Mouse (Mus musculus) embryonic facial prominence, embryonic 12.5 days (tissue): ENCODE measurements at regions not wholly inside any gene's neighbourhood (a gene's known extent, or its start where the extent isn't known, plus 50 kb on each side); places are given as distances from the start of the nearest gene placed in this dataset.

Experiments
- ATAC-seq: fragments of 200-750 bp; cut with Nextera tagmentation; 2 replicates; pipeline ENCODE4 v1.8.0; 2017; ENCODE audit not compliant: insufficient number of reproducible peaks, insufficient read depth, low FRiP score, low TSS enrichment
- H3K27ac ChIP-seq: fragments of 300-500 bp; sonication (generic); 2 replicates; pipeline ENCODE4 v1.5.1; 2016; ENCODE audit warnings: mild to moderate bottlenecking
- H3K27me3 ChIP-seq: fragments of 300-500 bp; sonication (generic); 2 replicates; pipeline ENCODE4 v1.6.1; 2016; ENCODE audit warnings: mild to moderate bottlenecking, moderate library complexity
- H3K36me3 ChIP-seq: fragments of 300-500 bp; sonication (generic); 2 replicates; pipeline ENCODE4 v1.6.1; 2016; ENCODE audit warnings: mild to moderate bottlenecking
- H3K4me1 ChIP-seq: fragments of 300-500 bp; sonication (generic); 2 replicates; pipeline ENCODE4 v1.6.1; 2016
- H3K4me2 ChIP-seq: fragments of 300-500 bp; sonication (generic); replicated peaks from 2 replicates; pipeline ENCODE4 v1.6.1; 2016; ENCODE audit warnings: mild to moderate bottlenecking, moderate library complexity
- H3K4me3 ChIP-seq: fragments of 300-500 bp; sonication (generic); 2 replicates; pipeline ENCODE4 v1.5.1; 2016; ENCODE audit warnings: mild to moderate bottlenecking
- H3K9ac ChIP-seq: fragments of 300-500 bp; sonication (generic); 2 replicates; pipeline ENCODE4 v1.6.1; 2016; ENCODE audit warnings: mild to moderate bottlenecking, moderate library complexity
- H3K9me3 ChIP-seq: fragments of 300-500 bp; sonication (generic); 2 replicates; pipeline ENCODE4 v1.6.1; 2016; ENCODE audit warnings: mild to moderate bottlenecking, moderate library complexity
- WGBS: fragments of 180-500 bp; shearing (Covaris S2); methylation state at CpG from one replicate; pipeline ENCODE4 v1.1.7; 2016; 5-methylcytosine and 5-hydroxymethylcytosine counted together

- Histone ChIP-seq H3K4me1 (peaks cover 4% of the 10 kb centered on the region; the same call in 1 of the 2 replicates), H3K36me3 (no peaks in the 10 kb centered on the region), H3K4me3 (no peak overlapping the region), H3K9me3 (no peaks in the 10 kb centered on the region), H3K4me2 (no peak overlapping the region), H3K27me3 (no peaks in the 10 kb centered on the region), H3K9ac (no peak overlapping the region), H3K27ac (no peak overlapping the region)
- WGBS: 49% methylated on average over 4 of the region's 4 CpGs
- no peak for ATAC-seq
Observed at GRCm38 (mm10) chr11:63293485-63293884, 164.7 kb downstream of the Pmp22 start.

GRCm38 (mm10) chr11:63294476-63294875 is 165.7 kb downstream of the Pmp22 start:
- H3K9ac ChIP-seq: no peak overlapping the region
- H3K36me3 ChIP-seq: no peaks in the 10 kb centered on the region
- ATAC-seq: no peak
- peaks cover 7% of the 10 kb centered on the region; the same call in 1 of the 2 replicates for H3K4me1 ChIP-seq
- 42% methylated on average over 3 of the region's 3 CpGs for WGBS
- H3K9me3 ChIP-seq: no peaks in the 10 kb centered on the region
- no peaks in the 10 kb centered on the region for H3K27me3 ChIP-seq
- H3K4me2 ChIP-seq: no peak overlapping the region
- H3K4me3 ChIP-seq: no peak overlapping the region
- no peak overlapping the region for H3K27ac ChIP-seq

DNA sequence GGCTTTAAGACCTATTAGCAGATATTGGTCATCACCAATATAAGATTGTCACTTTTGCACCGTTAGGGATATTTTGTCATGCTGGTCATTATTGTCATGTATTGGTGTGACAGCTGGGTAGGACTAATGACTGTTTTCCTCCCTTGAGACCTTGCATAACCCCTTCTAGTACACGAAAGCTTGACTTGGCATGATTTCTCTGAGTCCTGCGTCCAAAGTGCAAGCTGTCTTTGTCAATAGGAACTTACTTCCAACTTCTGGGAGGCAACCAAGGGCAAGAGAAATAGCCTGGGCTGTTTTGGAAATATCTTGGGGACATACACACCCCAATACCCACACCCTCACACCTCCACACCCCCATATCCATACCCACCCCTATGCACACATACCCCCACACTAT is 167.7 kb downstream of the Pmp22 start:
- Histone ChIP-seq H3K9ac (no peak overlapping the region), H3K4me2 (no peak overlapping the region), H3K36me3 (no peaks in the 10 kb centered on the region), H3K4me1 (peaks cover 15% of the 10 kb centered on the region; the same call in 1 of the 2 replicates), H3K27ac (no peak overlapping the region), H3K9me3 (no peaks in the 10 kb centered on the region), H3K27me3 (no peaks in the 10 kb centered on the region), H3K4me3 (no peak overlapping the region)
- no peak for ATAC-seq
- WGBS: 83% methylated on average over 3 of the region's 3 CpGs

GRCm38 (mm10) chr11:63299712-63300581 is 171.2 kb downstream of the Pmp22 start:
- no peak overlapping the region for H3K9ac ChIP-seq
- no peak for ATAC-seq
- H3K4me3 ChIP-seq: no peak overlapping the region

GRCm38 (mm10) chr11:63325166-63325565 is 196.4 kb downstream of the Pmp22 start:
- H3K4me1 ChIP-seq: no peaks in the 10 kb centered on the region; the same call in 1 of the 2 replicates
- no peak overlapping the region for H3K27ac ChIP-seq
- no peaks in the 10 kb centered on the region for H3K9me3 ChIP-seq
- 68% methylated on average over 4 of the region's 4 CpGs for WGBS
- H3K4me3 ChIP-seq: no peak overlapping the region
- no peak overlapping the region for H3K9ac ChIP-seq
- no peaks in the 10 kb centered on the region for H3K36me3 ChIP-seq
- no peaks in the 10 kb centered on the region for H3K27me3 ChIP-seq
- H3K4me2 ChIP-seq: no peak overlapping the region
- ATAC-seq: no peak

More at GRCm38 (mm10) chr11:63299712-63300581, 171.2 kb downstream of the Pmp22 start:
- peaks cover 11% of the 10 kb centered on the region; the same call in 1 of the 2 replicates for H3K4me1 ChIP-seq
- H3K36me3 ChIP-seq: no peaks in the 10 kb centered on the region
- H3K4me2 ChIP-seq: no peak overlapping the region
- H3K9me3 ChIP-seq: no peaks in the 10 kb centered on the region
- H3K27ac ChIP-seq: no peak overlapping the region
- 16% methylated on average over 14 of the region's 14 CpGs for WGBS
- no peaks in the 10 kb centered on the region for H3K27me3 ChIP-seq

DNA sequence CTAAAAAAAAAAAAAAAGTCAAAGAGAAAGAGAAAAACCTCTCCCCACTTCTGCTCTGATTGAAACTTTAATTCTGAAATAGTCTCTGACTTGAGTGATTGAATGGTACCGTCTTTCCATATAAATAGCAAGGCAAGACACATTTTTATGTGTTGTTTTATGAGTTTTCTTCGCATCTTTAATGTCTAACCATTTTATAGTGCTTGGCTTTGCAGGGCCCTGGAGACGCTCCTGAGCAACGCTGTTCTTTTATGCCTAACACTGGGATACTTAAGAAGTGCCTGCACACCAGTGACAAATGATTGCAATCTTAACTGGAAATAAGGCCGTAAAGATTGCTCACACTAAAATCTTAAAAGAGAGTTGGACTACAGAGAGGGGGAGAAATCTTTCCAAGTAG is 198.1 kb downstream of the Pmp22 start:
- Histone ChIP-seq H3K4me1 (no peaks in the 10 kb centered on the region; the same call in 1 of the 2 replicates), H3K4me2 (no peak overlapping the region), H3K27me3 (no peaks in the 10 kb centered on the region), H3K4me3 (no peak overlapping the region), H3K9ac (no peak overlapping the region), H3K36me3 (no peaks in the 10 kb centered on the region), H3K27ac (no peak overlapping the region), H3K9me3 (no peaks in the 10 kb centered on the region)
- 78% methylated on average over 5 of the region's 5 CpGs for WGBS
- no peak for ATAC-seq

DNA sequence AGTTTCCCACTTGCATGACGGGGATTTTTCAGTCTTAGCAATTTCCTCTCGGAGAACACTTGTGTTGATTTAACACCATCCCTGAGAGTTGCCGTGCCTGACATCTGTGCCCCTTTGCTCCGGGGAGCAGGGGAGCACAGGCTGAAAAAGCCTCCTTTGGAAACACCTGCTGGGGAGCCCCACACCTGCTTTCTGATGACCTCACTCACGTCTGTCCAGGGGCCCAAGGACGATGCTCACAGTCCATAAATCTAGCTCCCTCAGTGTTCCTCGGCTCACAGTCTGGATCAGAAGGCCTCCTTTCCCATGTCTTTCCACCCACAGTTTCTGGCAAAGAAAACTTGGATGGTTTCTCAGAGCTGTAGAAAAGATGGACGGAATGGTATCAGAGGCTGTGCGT is 208.7 kb downstream of the Pmp22 start:
- no peaks in the 10 kb centered on the region for H3K27me3 ChIP-seq
- H3K9me3 ChIP-seq: no peaks in the 10 kb centered on the region
- H3K9ac ChIP-seq: no peak overlapping the region
- H3K36me3 ChIP-seq: no peaks in the 10 kb centered on the region
- H3K27ac ChIP-seq: no peak overlapping the region
- no peak overlapping the region for H3K4me3 ChIP-seq
- no peak for ATAC-seq
- no peaks in the 10 kb centered on the region for H3K4me1 ChIP-seq
- WGBS: 64% methylated on average over 9 of the region's 9 CpGs
- no peak overlapping the region for H3K4me2 ChIP-seq

GRCm38 (mm10) chr11:63338277-63338676 is 209.5 kb downstream of the Pmp22 start:
- Histone ChIP-seq H3K4me1 (no peaks in the 10 kb centered on the region), H3K27me3 (no peaks in the 10 kb centered on the region), H3K4me2 (no peak overlapping the region), H3K27ac (no peak overlapping the region), H3K36me3 (no peaks in the 10 kb centered on the region), H3K4me3 (no peak overlapping the region), H3K9ac (no peak overlapping the region), H3K9me3 (no peaks in the 10 kb centered on the region)
- no peak for ATAC-seq
- 83% methylated on average over 1 of the region's 1 CpGs for WGBS

DNA sequence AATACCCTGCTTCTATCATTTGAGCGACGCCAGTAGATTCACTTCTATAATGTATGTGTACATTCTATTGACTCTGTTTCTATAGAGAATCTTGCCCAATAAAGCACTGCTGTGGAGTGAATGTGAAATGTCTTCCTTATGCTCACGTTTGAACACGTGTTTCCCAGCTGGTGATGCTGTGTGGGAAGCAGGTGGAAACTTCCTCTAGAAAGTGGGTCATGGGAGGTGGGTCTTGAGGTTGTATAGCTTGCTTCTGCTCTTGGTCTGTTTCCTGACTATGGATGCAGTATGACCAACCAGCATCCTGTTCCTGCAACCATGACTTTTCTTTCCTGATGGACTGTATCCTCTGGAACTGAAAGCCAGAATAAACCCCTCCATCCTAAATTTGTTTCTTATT is 216.9 kb downstream of the Pmp22 start:
- no peak overlapping the region for H3K27ac ChIP-seq
- H3K27me3 ChIP-seq: no peaks in the 10 kb centered on the region
- ATAC-seq: no peak
- H3K9me3 ChIP-seq: no peaks in the 10 kb centered on the region
- no peak overlapping the region for H3K4me2 ChIP-seq
- 83% methylated on average over 4 of the region's 4 CpGs for WGBS
- peaks cover 4% of the 10 kb centered on the region; the same call in 1 of the 2 replicates for H3K4me1 ChIP-seq
- no peaks in the 10 kb centered on the region for H3K36me3 ChIP-seq
- no peak overlapping the region for H3K4me3 ChIP-seq
- no peak overlapping the region for H3K9ac ChIP-seq

- WGBS: 46% methylated on average over 7 of the region's 7 CpGs
- no peaks in the 10 kb centered on the region for H3K27me3 ChIP-seq
- peaks cover 4% of the 10 kb centered on the region; the same call in 1 of the 2 replicates for H3K4me1 ChIP-seq
- ATAC-seq: no peak
- H3K27ac ChIP-seq: no peak overlapping the region
- H3K9ac ChIP-seq: no peak overlapping the region
- no peaks in the 10 kb centered on the region for H3K9me3 ChIP-seq
- no peak overlapping the region for H3K4me3 ChIP-seq
- no peak overlapping the region for H3K4me2 ChIP-seq
- H3K36me3 ChIP-seq: no peaks in the 10 kb centered on the region
Observed at GRCm38 (mm10) chr11:63350123-63350696, 221.4 kb downstream of the Pmp22 start.

DNA sequence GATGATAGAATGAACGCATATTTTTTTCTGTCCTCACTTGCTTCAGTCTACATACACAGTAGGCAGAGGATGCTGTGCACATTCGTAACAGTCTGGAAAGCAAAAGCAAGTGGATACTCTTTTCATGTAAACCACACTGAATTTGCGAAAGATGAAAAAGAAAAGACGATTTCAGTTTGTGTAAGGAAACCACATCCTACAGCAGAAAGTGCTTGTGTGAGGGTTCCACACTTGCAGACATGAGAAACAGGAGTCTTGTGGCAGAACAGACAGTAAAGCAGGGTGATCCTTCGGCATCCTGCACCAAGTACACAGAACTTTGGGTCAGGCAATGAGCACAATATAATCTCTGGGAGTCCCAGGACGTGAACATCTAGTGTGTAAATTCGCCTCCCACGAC is 223.2 kb downstream of the Pmp22 start:
- no peak overlapping the region for H3K27ac ChIP-seq
- H3K9ac ChIP-seq: no peak overlapping the region
- no peak overlapping the region for H3K4me2 ChIP-seq
- peaks cover 4% of the 10 kb centered on the region; the same call in 1 of the 2 replicates for H3K4me1 ChIP-seq
- WGBS: 87% methylated on average over 8 of the region's 8 CpGs
- ATAC-seq: no peak
- no peaks in the 10 kb centered on the region for H3K36me3 ChIP-seq
- no peaks in the 10 kb centered on the region for H3K9me3 ChIP-seq
- peaks cover under 1% of the 10 kb centered on the region; the same call in 1 of the 2 replicates for H3K27me3 ChIP-seq
- no peak overlapping the region for H3K4me3 ChIP-seq

DNA sequence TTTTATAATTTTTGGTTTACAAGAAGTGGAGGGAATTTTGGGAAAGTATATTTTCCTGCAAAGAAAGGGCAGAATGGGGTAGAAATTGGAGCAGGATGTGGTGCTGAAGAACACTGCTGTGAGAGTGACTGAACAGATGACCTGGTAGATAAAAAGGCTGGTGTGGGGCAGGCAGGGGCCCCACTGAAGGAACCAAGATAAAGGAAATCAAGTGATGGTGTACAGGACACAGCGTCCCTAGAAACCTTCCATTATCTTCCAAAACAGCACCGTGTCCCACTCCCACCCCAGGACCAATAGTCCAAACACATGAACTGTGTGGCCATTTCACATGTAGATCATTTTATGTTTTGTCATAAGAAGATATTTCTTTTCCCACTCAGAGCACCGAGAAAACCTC is 224.2 kb downstream of the Pmp22 start:
- Histone ChIP-seq H3K9me3 (no peaks in the 10 kb centered on the region), H3K4me1 (peaks cover 4% of the 10 kb centered on the region; the same call in 1 of the 2 replicates), H3K4me3 (no peak overlapping the region), H3K4me2 (no peak overlapping the region), H3K27ac (no peak overlapping the region), H3K9ac (no peak overlapping the region), H3K36me3 (no peaks in the 10 kb centered on the region), H3K27me3 (peaks cover 3% of the 10 kb centered on the region; the same call in 1 of the 2 replicates)
- ATAC-seq: no peak
- 75% methylated on average over 3 of the region's 3 CpGs for WGBS
